Mouse (Mus musculus) neural tube, embryonic 14.5 days (tissue): Measurements from ENCODE around the gene Tada2a. TPM values are rescaled to one million over a fixed set of nuclear protein-coding genes. Genes with fewer than 3 reads are reported as not detected.

Experiments
- ATAC-seq: fragments of 200-750 bp; cut with Nextera tagmentation; 2 replicates; pipeline ENCODE4 v1.8.0; 2017; ENCODE audit warnings: low read depth, mild to moderate bottlenecking, moderate TSS enrichment, moderate library complexity
- H3K27ac ChIP-seq: fragments of 300-500 bp; sonication (generic); 2 replicates; pipeline ENCODE4 v1.5.1; 2014; ENCODE audit warnings: low read depth, mild to moderate bottlenecking, control low read depth, low read length, moderate library complexity, mixed read lengths
- H3K27me3 ChIP-seq: fragments of 300-500 bp; sonication (generic); 2 replicates; pipeline ENCODE4 v1.6.1; 2014; ENCODE audit warnings: low read length; ENCODE audit not compliant: control insufficient read depth, insufficient read depth
- H3K36me3 ChIP-seq: fragments of 300-500 bp; sonication (generic); 2 replicates; pipeline ENCODE4 v1.6.1; 2014; ENCODE audit warnings: low read length, mixed read lengths; ENCODE audit not compliant: control insufficient read depth, insufficient read depth
- H3K4me1 ChIP-seq: fragments of 300-500 bp; sonication (generic); 2 replicates; pipeline ENCODE4 v1.6.1; 2014; ENCODE audit warnings: low read length; ENCODE audit not compliant: control insufficient read depth, insufficient read depth
- H3K4me2 ChIP-seq: fragments of 300-500 bp; sonication (generic); 2 replicates; pipeline ENCODE4 v1.6.1; 2014; ENCODE audit warnings: mild to moderate bottlenecking, low read depth, low read length, control low read depth
- H3K4me3 ChIP-seq: fragments of 300-500 bp; sonication (generic); 2 replicates; pipeline ENCODE4 v1.5.1; 2014; ENCODE audit warnings: low read depth, low read length, control low read depth, mixed read lengths
- H3K9ac ChIP-seq: fragments of 300-500 bp; sonication (generic); replicated peaks from 2 replicates; pipeline ENCODE4 v1.6.1; 2014; ENCODE audit warnings: low read depth, mild to moderate bottlenecking, control low read depth, low read length, mixed read lengths
- H3K9me3 ChIP-seq: fragments of 300-500 bp; sonication (generic); 2 replicates; pipeline ENCODE4 v1.6.1; 2016; ENCODE audit warnings: low read length; ENCODE audit not compliant: control insufficient read depth
- WGBS: fragments of 180-500 bp; shearing (Covaris S2); extraction: QIAGEN DNeasy Blood & Tissue Kit; methylation state at CpG from one replicate; pipeline ENCODE4 v1.1.7; 2014; 5-methylcytosine and 5-hydroxymethylcytosine counted together
- polyA plus RNA-seq: library from polyadenylated mRNA; unstranded; fragments of >200 nt; fragmentation: Nextera tagmentation; extraction: Ambion mirVana; gene quantifications from 2 replicates; pipeline ENCODE4 v1.2.1, GENCODE M21; 2014

Tada2a gene
- polyA plus RNA-seq, 1 experiment from 2014 or later, result 28.4 TPM

DNA sequence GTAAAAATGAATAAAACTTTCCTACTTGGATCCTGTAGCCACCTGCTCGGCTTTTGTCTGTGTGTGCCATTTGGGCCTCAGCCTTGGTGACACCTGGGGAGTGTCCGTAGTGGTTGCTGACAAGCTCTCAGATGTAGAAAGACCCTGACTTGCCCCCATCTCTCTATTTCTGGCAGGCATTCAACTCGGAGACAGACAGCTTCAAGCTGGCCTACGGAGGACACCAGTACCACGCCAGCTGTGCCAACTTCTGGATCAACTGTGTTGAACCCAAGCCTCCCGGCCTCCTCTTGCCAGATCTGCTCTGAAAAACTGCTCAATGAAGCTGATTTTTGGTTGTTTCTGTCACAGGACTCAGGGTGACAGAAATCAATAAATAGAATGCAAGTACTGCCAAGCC is 88.8 kb downstream of the Tada2a start:
- Histone ChIP-seq H3K4me3 (no peak overlapping the region), H3K27me3 (no peaks in the 10 kb centered on the region), H3K27ac (no peak overlapping the region), H3K9ac (no peak overlapping the region), H3K4me1 (peaks cover 14% of the 10 kb centered on the region), H3K36me3 (peaks cover 18% of the 10 kb centered on the region), H3K4me2 (no peak overlapping the region), H3K9me3 (no peaks in the 10 kb centered on the region)
- 85% methylated on average over 6 of the region's 6 CpGs for WGBS
- no peak for ATAC-seq

GRCm38 (mm10) chr11:84033671-84034070 is 95.7 kb downstream of the Tada2a start:
- ATAC-seq, result no peak
- Histone ChIP-seq H3K4me2 (no peak overlapping the region), H3K9ac (no peak overlapping the region), H3K4me1 (no peaks in the 10 kb centered on the region), H3K4me3 (no peak overlapping the region), H3K27me3 (no peaks in the 10 kb centered on the region), H3K27ac (no peak overlapping the region), H3K9me3 (no peaks in the 10 kb centered on the region), H3K36me3 (peaks cover 26% of the 10 kb centered on the region)
- WGBS, result 93% methylated on average over 5 of the region's 5 CpGs

GRCm38 (mm10) chr11:84032559-84032958 is 96.8 kb downstream of the Tada2a start:
- H3K9ac ChIP-seq, result no peak overlapping the region
- H3K27ac ChIP-seq, result no peak overlapping the region
- no peak overlapping the region for H3K4me3 ChIP-seq
- H3K36me3 ChIP-seq, result peaks cover 34% of the 10 kb centered on the region
- H3K4me1 ChIP-seq, result no peaks in the 10 kb centered on the region
- ATAC-seq, result no peak
- WGBS, result 82% methylated on average over 5 of the region's 5 CpGs
- no peaks in the 10 kb centered on the region for H3K9me3 ChIP-seq
- H3K27me3 ChIP-seq, result no peaks in the 10 kb centered on the region
- no peak overlapping the region for H3K4me2 ChIP-seq

DNA sequence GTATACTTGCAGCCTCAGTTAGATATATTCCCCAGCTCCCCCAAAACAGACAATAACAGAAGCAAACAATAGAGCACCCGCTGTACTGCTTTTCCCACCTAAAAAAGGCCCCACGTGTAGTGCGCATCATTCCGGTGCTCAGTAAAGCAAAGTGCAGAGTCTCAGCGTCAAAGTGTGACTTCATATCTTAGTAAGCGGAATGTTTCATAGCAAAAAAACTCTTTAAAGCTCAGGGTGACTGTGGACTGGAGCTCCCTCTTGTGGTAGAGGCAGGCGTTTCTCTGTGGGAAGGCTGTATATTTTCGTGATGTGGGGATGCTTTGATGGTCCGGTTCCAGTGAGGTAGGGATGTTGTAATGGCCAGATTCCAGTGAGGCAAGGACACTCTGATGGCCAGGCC is 97.4 kb downstream of the Tada2a start:
- peaks cover 37% of the 10 kb centered on the region for H3K36me3 ChIP-seq
- no peak overlapping the region for H3K4me2 ChIP-seq
- ATAC-seq, result no peak
- H3K4me3 ChIP-seq, result no peak overlapping the region
- no peak overlapping the region for H3K9ac ChIP-seq
- H3K4me1 ChIP-seq, result no peaks in the 10 kb centered on the region
- H3K9me3 ChIP-seq, result no peaks in the 10 kb centered on the region
- H3K27ac ChIP-seq, result no peak overlapping the region
- 53% methylated on average over 9 of the region's 9 CpGs for WGBS
- H3K27me3 ChIP-seq, result no peaks in the 10 kb centered on the region

Other genes with a start within 250 kb of the Tada2a start
- 19.0 and 23.8 TPM in 2 replicates for gene Ddx52, start 187.5 kb downstream of the Tada2a start, polyA plus RNA-seq
- 24.9 and 27.5 TPM in 2 replicates for gene Synrg, start 165.2 kb downstream of the Tada2a start, polyA plus RNA-seq
- 6.9 and 7.6 TPM in 2 replicates for gene Dusp14, start 60.3 kb downstream of the Tada2a start, polyA plus RNA-seq
- 38.8 and 39.1 TPM in 2 replicates for gene Acaca, start 72 bp upstream of the Tada2a start, polyA plus RNA-seq
- gene Gm11437, start 37.9 kb upstream of the Tada2a start, polyA plus RNA-seq, result 0.16 TPM in 1 of 2 replicates, not detected in the other